Mouse (Mus musculus) naive thymus-derived CD4-positive, alpha-beta T cell, adult 5 months (primary cell): ENCODE data around the gene Tmem258. TPM values are rescaled to one million over a fixed set of nuclear protein-coding genes. Genes with fewer than 3 reads are reported as not detected.

Experiments
- polyA plus RNA-seq: library from polyadenylated mRNA; unstranded; fragments of 100-300 nt; shearing (Covaris generic); gene quantifications from one replicate; pipeline ENCODE4 v1.2.1, GENCODE M21; 2017

The Tmem258 gene
- 185 TPM for polyA plus RNA-seq

GRCm38 (mm10) chr19:10203848-10204615, at the start of gene Tmem258, which contains the start of gene Fen1:
Gene Tmem258, plus strand, starts transcription at chr19:10204014.
Gene Fen1, minus strand, starts transcription at chr19:10204169.

DNA sequence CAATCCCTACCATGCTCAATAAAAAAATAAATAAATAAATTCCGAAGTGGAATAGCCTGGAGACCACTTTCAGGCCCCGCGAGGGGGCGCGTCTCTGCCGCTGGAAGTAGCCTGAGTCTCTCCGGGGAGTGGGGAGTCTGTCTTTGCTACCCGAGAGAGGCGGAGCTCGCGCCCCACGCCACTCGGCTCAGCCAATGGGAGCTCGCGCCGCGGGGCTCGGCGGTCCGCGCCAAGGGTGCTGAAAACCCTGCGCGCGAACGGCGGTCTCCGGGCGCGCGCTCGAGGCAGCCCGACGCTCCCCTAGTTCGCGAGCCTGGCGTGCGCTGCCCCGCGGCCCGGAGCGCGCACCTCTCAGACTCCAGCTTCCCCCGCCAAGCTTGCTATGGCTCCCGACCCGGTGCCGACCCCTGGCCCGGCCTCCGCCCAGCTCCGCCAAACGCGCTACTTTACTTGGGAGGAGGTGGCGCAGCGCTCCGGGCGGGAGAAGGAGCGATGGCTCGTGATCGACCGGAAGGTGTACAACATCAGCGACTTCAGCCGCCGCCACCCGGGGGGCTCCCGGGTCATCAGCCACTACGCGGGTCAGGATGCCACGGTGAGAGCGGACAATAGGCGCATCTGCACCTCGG, 21.0 kb upstream of the Tmem258 start, which contains the start of gene Fads1:
Fads1 (plus strand) TSS at position 219 of the 629 bp plus-strand sequence.

DNA sequence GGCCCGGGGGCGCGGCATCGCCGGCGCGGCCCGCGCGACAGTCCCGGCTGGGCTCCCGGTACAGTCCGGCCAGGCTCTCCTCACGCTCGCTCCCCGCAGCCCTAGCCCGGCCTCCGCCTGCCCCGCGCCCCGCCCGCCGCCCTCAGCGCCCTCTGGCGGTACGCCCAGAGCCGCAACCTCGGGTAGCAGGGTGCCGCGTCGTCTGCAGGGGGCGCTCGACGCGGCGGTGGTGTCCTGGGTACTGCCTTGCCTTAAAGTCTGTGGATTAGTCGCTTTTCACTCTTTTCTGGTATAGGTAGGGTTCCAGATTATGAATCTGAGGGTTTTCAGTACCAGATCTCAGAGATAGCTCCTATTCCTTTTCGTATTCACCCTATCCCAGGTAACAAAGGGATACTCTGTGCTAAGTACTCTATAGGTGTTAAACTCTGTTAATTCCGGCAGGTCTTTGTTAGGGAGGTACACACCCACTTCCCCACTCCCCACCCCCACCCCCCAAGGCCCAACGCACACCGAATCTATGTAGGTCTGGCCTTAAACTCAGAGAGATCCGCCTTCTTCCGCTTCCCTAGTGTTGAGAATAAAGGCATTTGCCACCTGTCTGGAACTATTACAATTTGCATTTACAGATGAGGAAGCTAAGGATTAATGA, 37.0 kb downstream of the Tmem258 start, which contains the start of gene Myrf:
Myrf (minus strand) TSS at position 95 of the 652 bp plus-strand sequence.

Other genes starting within 250 kb of the Tmem258 start
- 2,810 TPM for gene Fth1, start 223.4 kb upstream of the Tmem258 start, polyA plus RNA-seq
- 0.32 TPM for gene Best1, start 202.4 kb upstream of the Tmem258 start, polyA plus RNA-seq
- not detected for gene Rab3il1, start 202.3 kb upstream of the Tmem258 start, polyA plus RNA-seq
- gene Fads3, start 162.4 kb upstream of the Tmem258 start, polyA plus RNA-seq: not detected
- not detected for gene Fads2, start 102.3 kb upstream of the Tmem258 start, polyA plus RNA-seq
- gene Fads1, start 21.1 kb upstream of the Tmem258 start, polyA plus RNA-seq: 8.2 TPM
- gene Fen1, start 155 bp downstream of the Tmem258 start, polyA plus RNA-seq: 29.1 TPM
- gene Myrf, start 36.7 kb downstream of the Tmem258 start, polyA plus RNA-seq: 0.19 TPM
- not detected for gene Dagla, start 100.9 kb downstream of the Tmem258 start, polyA plus RNA-seq
- not detected for gene Syt7, start 185.1 kb downstream of the Tmem258 start, polyA plus RNA-seq